Mouse (Mus musculus): ENCODE measurements around the gene Mast2.

Gene Mast2

DNA sequence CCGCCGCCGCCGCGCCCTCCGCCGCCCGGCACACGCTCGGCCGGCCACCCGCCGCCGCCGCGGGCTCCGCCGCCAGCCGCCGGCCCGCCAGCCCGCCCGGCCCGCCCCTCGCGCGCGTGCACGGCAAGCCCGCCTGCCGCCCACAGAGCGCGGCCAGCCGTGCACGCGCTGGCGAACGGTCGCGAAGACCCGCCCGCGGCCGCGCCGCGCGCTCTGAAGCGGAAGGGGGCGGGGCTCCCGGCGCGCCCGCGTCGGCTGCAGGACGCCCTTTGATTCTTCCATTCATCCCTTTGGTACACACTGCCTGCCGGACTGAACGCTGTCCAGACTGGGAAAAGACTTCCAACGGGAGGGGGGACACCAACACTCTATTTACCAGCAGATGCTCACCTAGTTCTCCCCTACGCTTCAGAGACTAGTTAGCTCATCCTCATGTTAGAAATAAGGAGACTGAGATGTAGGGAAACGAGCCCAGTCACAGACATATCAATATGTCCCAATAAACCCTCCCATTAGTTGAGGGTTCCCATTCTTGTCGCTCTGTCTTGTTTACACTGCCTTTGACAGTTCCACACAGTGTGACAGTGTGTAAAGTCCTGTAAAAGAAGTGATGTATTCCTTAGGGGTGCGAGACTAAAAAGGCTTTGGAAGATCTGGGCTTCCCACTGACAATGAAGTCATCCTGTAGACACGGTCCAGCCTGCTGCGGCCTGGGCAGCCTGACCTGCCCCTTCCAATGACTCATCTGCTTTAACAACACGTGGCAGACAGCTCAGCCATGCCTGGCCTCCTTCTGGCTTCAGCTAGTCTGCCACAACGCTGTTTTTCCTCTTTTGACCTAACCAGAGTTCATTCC lies at the start of gene Mast2:
Mast2 (minus strand) TSS at position 58 of the 856 bp plus-strand sequence.
- DNase-seq (ENCODE audit: low spot score): peak; percentile 68

DNA sequence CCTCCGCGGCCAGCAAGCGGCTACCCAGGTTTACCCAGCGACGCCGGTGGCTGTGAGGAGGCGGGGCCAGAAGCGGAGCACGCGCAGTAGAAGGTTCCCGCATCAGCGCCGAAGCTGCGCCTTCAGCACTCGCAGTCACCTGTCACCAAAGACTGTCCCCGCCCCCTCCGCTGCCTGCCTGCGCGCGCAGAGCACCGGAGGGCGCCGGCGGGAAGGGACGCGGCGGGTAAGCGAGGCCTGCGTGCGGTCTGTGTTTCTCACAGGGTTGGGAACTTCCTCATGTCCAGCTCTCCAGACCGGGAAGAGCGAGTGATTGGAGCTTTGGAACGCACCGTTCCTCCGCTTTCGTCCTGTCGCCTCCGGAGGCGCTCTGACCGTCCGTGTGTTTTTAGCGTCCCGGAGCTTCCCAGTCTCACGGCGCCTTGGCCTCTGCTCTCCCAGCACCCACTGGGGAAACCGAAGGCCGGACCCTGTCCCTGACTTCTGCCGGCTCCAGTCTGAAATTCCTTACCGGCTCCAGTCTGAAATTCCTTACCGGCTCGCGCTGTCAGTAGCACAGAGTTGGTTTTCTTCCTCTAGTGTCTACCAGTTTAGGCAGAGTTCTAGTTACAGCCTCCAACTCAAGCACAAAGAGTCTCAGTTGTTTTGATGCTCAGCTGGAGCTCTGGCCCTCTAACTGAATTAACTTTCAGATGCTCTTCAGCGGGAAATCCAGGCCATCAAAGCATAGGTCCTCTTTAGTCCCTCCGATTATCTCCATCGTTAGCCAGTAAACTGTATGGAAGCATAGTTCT lies 43.6 kb upstream of the Mast2 start, which contains the start of gene Ipp:
Ipp (plus strand) TSS at position 125 of the 794 bp plus-strand sequence.
- DNase-seq (ENCODE audit: low spot score): peak; percentile 87

DNA sequence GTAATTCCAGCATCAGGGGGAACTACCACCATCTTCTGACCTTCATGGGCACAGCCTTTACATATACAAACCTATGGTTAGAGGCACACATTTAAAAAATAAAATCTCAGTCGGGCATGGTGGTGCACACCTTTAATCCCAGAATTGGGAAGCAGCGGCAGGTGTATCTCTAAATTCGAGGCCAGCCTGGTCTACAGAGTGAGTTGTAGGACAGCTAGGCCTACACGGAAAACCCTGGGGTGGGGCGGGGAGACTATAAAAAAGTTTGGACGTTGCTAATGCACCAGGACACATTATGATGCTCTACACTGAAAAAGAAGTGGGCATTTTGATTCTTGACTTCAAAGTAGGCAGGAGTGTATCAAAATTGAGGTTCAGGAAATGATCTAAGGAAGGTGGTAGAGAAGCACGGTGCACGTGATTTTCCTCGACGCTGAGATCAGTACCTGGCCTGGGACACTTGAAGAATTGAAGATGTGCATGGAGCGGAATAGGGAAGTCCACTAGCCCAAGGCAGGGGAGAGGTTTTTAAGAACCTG lies 43.0 kb upstream of the Mast2 start:
- DNase-seq (ENCODE audit: low spot score): no peak

DNA sequence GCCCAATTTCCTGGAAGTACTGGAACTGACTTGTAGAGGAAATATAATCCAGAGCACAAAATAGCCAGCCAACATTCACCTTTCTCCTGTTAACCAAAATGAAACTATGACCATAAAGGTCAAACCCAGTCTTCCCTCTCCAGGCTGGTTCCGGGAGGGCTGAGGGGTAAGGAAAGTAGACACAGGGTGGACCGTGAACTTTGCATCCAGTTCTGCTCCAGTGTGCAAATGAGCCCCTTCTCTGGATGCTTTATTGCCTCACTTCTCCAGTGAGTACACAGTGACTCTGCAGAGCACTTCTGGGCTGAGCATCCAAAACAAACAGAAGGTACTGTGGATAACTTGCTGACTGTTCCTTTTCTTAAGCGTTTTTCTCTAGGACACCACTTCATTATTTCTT lies 36.0 kb upstream of the Mast2 start:
- no peak for DNase-seq (ENCODE audit: low spot score)

DNA sequence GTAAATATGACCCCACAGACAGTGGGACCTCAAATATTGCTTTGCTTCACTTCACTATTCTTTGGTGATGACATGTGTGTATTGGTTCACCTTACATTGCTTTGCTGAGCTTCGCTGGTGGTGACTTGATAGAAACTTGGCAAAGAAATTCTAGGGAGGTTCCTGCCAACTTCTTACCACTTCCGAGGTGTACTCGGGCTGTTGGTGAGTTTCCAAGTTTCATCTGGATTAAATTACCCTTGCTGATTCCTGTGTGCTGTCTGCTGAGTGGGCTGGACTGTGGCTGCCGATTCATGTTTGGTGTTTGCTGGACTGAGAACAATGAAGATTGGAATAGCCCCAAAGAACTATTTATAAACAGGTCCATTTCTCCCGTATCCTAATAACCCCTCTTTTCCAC lies 29.7 kb upstream of the Mast2 start:
- no peak for DNase-seq (ENCODE audit: low spot score)

DNA sequence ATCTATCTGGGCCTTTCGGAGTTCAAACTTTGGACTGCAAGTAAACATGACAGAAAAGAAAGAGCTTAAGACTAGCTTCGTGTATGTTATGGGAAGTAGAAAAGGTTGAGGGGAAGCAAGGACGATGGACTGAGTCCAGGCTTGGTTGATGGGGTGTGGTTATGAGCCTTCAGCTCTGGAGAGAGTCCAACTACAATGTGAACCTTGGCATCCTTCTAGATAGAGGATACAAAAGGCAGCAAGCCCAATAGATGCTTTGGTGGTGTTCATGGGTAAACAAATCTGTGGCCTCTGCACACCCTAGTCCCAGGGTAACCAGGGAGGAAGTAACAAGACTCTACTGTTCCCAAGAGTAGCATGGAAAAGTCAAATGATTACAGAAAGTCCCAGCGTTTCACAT lies 28.5 kb upstream of the Mast2 start:
- no peak for DNase-seq (ENCODE audit: low spot score)

DNA sequence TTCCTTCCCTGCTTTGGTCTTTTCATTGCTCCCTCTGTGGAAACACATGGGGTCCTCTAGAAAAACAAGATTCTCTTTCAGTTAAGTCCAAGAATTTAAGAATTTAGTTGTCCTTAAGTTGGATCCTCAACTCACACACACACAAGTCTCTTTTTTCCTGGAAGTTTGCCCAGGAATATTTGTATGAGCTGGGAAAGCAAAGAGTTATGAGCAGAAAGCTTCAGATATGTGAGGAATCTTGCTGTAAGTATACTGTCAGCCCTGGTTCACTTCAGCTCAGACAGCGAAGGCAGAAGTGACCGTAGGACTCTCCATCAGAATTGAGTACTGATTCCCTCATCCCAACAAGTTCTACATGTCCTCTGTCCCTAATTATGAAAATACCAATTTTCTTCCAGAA lies 27.9 kb upstream of the Mast2 start:
- no peak for DNase-seq (ENCODE audit: low spot score)

DNA sequence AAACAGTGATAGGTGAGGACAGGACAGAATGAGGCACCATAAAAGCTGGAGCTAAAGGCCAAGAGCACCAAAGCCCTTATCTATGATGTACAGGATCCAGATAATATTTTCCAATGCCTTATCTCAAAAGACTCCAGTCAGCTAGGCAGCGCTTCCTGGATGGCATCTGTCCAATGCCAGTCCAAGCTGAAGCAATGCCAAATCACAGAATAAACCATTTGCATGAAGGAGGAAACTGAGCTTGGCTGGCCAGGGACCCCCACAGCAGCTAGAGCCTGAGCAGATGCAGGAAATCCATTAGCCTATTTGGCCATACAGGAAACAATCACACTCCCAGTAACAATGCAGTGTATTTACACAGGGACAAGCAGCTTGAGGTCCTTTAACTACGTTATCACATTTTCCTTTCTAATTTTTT lies 27.1 kb upstream of the Mast2 start:
- DNase-seq (ENCODE audit: low spot score): peak; percentile 31

DNA sequence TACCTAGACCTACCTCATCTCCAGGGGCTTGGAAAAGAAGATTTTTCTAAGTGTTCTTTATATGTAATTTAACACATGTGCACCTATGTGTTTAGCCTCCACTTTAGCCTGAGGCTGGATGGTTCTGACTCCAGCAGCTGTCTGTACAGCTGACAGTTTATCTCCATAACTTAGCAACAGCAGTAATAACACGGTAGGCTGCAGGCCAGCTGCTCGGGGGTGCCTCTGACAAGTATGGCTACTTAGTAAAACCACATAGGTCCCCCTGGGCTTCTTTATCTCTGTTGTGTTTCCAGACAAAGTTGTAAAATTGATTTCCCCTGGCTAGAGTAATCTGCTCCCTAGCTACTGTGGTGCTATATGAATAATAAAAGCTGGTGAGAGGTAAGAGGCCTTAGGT lies 19.5 kb upstream of the Mast2 start:
- DNase-seq (ENCODE audit: low spot score): no peak

DNA sequence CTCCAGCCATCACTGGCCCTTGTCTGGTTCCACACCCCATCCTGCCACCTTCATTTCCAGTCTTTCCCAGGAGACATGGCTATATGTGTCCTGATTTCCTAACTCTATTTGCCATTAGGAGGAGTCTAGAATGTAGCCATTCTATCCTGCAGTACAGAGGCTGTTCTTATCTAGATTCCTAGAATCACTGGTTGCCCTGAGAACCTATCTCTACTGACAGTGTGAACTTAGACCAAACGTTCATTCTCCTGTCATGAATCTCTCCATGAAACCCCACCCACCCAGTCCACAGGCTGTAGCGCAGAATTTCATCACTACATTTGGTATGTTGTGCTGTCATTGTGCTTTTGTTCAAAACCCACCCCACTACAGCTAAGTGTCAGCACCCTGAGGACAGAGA lies 17.3 kb upstream of the Mast2 start:
- DNase-seq (ENCODE audit: low spot score): no peak

DNA sequence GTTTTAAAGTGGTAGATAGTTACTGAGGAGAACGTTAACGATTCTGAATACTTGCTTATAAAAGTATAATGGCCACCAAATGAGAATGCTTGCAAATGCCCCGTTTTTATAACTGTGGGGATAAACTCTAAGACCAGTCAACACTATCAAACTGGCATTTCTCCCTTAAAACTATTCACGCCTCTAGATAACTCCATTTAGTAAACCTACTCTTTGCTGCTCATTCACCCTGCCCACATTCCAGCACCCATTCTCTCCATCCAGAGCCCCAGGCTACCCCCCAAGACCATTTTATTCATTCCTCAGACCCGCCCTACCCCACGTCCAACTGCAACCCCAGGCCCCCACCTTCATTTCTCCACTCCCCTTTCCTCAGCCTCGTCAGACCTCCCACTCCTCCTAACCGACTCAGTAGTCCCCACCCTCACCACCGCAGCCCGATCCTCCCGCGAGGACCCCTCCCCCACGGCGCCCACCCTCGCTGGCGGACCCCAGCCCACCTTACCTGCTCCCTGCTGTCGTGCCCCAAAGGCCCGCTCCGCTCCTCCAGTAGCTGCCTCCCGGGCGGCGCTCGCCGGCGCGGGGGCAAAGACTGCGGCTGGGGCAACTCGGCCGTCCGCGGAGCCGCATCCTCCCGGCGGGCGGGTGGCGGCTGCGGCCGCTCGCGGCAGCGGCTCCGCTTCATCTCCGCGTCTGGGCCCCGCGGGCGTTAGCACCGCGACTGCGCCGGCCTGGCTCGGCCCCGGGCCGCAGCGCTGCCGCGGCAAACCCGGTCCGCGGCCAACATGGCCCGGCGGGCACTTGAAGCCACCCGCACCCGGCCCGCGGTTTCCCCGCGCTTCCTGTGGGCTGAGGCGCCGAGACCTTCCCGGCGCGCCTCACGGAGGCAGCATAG lies 505 bp downstream of the Mast2 start:
- peak; percentile 11 for DNase-seq (ENCODE audit: low spot score)

DNA sequence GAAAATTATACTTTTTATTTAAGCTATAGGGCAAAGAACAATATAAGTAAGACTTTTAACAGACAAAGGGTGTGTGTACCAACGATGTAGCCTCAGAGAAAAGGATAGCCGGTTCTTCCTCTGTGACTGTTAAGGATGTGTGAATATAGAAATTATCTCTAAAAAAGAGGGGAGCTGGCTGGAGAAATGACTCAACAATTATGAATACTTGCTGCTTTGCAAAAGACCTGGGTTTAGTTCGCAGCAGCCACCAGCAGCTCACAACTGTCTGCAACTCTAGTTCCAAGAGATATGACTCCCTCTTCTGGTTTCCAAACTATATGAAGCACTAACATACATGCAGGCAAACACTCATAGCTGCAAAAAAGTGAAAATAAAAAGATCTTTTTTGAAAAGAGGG lies 2.0 kb downstream of the Mast2 start:
- DNase-seq (ENCODE audit: low spot score): no peak

DNA sequence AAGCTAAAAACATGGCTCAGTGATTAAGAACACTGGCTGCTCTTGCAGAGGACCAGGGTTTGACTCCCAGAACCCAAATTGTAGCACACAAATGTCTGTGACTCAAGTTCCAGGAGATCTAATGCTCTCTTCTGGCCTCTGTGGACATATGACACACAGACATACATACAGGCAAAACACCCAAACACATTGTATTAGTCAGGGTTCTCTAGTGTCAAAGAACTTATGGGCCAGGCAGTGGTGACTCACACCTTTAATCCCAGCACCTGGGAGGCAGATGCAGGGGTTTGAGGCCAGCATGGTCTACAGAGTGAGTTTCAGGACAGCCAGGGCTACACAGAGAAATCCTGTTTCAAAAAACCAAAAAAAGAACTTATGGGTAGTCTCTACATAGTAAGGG lies 12.4 kb downstream of the Mast2 start:
- no peak for DNase-seq (ENCODE audit: low spot score)

DNA sequence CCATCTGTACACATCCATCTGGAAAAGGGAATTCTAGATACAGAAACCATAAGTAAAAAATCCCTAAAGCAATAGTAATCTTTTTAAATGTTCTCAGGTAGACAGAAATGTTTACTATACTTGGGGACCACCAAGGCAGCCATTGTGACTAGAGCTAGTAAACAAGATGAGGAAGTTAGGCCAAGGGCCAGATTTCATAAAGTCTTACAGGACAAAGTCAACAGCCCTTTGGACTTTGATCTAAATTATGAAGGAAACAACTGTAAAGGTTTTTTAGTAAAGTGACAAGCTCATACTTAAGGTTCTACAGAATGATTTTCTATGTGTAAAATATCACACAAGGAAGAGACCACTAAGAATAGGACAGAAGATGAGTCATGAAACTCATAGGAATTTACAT lies 14.0 kb downstream of the Mast2 start:
- DNase-seq (ENCODE audit: low spot score): no peak

DNA sequence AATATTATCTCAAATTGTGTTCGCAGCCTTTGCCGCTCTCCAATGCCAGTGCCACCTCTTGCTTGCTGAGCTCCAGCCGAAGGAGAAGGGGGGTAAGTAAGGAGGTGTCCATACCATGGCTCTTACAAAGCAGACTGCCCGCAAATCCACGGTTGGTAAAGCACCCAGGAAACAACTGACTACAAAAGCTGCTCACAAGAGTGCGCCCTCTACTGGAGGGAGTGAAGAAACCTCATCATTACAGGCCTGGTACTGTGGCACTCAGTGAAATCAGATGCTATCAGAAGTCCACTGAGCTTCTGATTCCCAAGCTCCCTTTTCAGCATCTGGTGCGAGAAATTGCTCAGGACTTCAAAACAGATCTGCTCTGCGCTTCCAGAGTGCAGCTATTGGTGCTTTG lies 15.3 kb downstream of the Mast2 start:
- DNase-seq (ENCODE audit: low spot score): peak; percentile 49

DNA sequence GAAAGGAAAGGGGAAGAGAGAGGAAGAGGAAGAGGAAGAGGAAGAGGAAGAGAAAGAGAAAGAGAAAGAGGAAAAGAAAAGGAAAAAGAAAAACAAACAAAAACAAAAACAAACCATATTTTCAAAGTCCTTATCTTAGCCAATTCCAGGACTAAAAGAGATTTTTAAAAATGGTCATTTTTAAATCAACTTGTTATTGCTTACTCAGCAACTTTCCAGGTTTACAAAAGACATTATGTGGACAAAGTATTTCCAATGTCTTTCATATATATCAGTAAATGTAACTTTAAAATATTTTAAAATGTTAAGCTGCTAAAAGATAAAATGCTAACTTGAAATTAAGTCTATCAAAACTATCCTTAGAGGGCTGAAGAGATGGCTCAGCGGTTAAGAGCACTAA lies 24.6 kb downstream of the Mast2 start:
- no peak for DNase-seq (ENCODE audit: low spot score)

DNA sequence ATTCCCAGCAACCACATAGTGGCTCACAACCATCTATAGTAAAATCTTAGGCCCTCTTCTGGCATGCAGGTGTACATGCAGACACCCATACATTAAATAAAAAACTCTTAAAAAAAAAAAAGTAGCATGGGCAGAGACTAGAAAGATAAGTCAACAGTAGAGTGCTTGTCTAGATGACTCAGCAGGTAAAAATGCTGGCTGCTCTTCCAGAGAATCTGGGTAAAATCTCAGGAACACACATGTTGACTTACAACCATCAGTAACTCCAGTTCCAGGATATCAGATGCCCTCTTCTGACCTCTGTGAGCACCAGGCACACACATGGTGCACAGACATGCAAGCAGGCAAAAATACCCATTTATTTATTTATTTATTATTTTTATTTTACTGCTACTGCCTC lies 25.4 kb downstream of the Mast2 start:
- no peak for DNase-seq (ENCODE audit: low spot score)

DNA sequence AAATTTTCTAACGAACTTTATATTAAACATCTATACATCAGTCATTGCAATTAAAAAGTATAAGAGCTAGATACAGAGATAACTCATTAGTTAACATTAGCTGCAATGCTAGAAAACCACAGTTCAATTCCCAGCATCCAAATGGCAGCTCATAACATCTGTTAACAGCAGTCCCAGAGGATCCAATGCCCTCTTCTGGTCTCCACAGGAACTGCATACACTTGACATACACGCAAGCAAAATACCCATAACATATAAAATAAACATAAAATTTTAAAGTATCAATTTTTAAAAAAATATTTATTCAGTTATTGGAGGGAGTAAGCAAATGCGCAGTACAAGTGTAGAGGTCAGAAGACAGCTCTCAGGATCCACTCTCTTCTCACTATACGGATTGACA lies 28.4 kb downstream of the Mast2 start:
- no peak for DNase-seq (ENCODE audit: low spot score)

DNA sequence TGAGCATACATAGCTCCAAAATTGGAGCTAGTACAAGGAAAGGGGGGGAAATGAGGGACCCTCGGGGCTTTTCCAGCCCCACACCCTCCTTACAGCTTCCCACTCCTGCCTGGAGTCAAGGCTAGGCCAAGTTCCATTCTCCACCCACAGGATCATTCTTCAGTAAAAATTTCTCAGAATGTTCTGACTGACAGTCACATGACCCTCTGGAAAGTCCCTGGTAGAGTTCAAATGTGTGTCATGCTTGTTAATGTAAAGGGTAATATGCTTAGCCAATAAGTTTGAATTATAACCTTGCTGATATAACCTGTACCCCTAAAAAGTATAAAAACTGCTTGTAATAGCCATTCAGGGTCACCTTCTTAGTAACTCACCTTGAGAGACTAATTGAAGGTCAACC lies 41.8 kb downstream of the Mast2 start:
- DNase-seq (ENCODE audit: low spot score): no peak

DNA sequence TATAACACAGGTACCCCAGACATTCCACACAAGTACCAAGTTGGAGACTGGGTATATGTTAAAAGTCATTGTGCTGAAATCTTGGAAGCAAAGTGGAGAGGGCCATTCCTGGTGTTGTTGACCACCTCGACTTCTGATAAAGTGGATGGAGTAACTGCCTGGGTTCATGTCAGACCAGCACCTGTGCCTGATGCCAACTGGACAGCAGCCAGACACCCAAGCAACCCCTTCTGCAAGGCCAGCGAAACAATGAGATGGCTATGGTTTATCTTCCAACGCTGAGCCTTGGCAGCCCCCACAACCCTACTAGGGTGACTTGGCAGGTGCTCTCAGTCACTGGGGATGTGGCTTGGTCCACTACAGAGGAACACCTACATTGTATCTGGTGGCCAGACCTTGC lies 42.8 kb downstream of the Mast2 start:
- DNase-seq (ENCODE audit: low spot score): no peak

DNA sequence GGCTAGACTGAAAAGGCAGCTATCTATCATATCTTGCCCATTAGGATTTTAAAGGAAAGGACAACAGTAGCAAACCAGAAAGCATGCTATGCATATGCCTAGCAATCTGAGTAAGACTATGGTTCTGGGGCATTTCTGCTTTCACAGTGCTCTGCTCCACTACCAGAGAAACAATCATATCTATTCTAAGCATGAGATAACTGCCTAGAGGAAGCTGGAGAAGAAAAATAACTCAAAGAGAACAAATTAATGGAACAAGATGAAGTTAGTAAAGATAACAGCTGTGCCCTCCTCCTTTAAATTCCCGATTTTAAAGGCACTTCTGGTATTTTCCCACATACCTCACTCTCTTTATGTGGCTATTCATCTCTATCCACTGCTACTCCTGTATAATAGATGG lies 51.0 kb downstream of the Mast2 start:
- DNase-seq (ENCODE audit: low spot score): no peak

DNA sequence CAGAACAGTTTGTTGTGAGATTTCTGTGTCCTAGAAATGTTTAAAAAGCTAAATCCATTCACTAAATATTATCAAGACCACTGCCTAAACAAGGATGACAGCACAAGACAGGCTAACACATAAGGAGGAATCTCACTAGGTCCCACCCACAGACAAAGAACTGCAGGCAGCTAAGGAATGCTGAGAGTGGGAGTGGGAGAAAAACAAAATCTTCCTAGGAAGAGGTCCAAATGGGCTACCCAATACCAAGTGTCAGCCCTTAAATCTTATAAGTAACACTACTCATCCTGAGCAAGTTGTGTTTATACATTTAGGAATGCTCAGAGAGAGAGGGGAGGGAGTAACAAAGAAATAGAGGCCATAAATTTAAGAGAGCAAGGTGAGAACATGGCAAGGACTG lies 52.6 kb downstream of the Mast2 start:
- DNase-seq (ENCODE audit: low spot score): no peak
